7 mouse cellular contexts compared by ENCODE assay signal in the genomic region with DNA sequence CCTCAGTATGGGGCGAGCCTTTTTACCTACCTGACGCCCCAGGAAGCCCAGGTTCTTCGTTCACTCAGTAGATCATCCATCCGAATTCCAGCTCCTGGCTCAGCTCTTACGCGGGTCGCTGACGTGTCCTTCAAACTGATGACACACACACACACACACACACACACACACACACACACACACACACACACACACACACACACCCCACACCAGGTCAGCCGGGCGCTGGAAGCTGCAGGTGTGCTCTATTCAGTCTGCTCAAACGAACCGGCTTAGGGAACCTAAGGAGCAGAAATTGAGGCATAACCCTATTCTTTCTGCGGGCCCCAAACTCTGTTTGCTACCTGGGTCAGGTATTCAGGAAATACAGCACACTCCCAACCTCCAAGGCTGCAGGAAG. TPM values are rescaled to one million over a fixed set of nuclear protein-coding genes. Genes with fewer than 3 reads are reported as not detected.
DNase-seq lines count a peak whose midpoint lies in the region; ATAC-seq and TF ChIP-seq lines count a peak whose summit lies in the region.

No protein-coding gene starts in this region.

- TF ChIP-seq POLR2A in olfactory bulb, adult 2 months (IDR thresholded peaks at IDR 0.05; ENCODE audit: insufficient read depth, low read depth, low read length) = no peak

- H3K4me1 ChIP-seq in lung, embryonic 14.5 days (ENCODE audit: insufficient read depth) = no peaks in the 10 kb centered on the region
- H3K4me1 ChIP-seq in forebrain, embryonic 10.5 days = peaks cover 20% of the 10 kb centered on the region
- H3K4me1 ChIP-seq in limb, embryonic 10.5 days = peaks cover 24% of the 10 kb centered on the region
- H3K4me1 ChIP-seq in olfactory bulb, adult 2 months (ENCODE audit: control insufficient read depth, insufficient read depth, low read length) = peaks cover 31% of the 10 kb centered on the region

- ATAC-seq in lung, embryonic 14.5 days (ENCODE audit: insufficient read depth) = no peak
- no peak for ATAC-seq in monocyte, adult 5-6 weeks (replicated peaks; ENCODE audit: insufficient number of reproducible peaks, low FRiP score, low TSS enrichment, poor library complexity, severe bottlenecking)

- peaks cover 7% of the 10 kb centered on the region; the same call in 1 of the 2 replicates for H3K27me3 ChIP-seq in lung, embryonic 14.5 days (ENCODE audit: insufficient read depth, low read length)
- peaks cover 63% of the 10 kb centered on the region for H3K27me3 ChIP-seq in forebrain, embryonic 10.5 days (ENCODE audit: poor library complexity, severe bottlenecking)
- peaks cover 48% of the 10 kb centered on the region for H3K27me3 ChIP-seq in limb, embryonic 10.5 days (ENCODE audit: low read depth, poor library complexity, severe bottlenecking)

- H3K9me3 ChIP-seq in lung, embryonic 14.5 days (ENCODE audit: low read depth, low read length) = no peaks in the 10 kb centered on the region
- 0 out of 2 replicates have a peak, but pooled peaks cover 3% of the 10 kb centered on the region for H3K9me3 ChIP-seq in forebrain, embryonic 10.5 days
- H3K9me3 ChIP-seq in limb, embryonic 10.5 days (replicated peaks) = no peaks in the 10 kb centered on the region

- peak overlapping the region; percentile 95 for H3K4me2 ChIP-seq in lung, embryonic 14.5 days

- WGBS in lung, embryonic 14.5 days = under 1% methylated on average over 13 of the region's 13 CpGs
- 0% methylated on average over 13 of the region's 13 CpGs for WGBS in forebrain, embryonic 10.5 days
- WGBS in limb, embryonic 10.5 days = 3% methylated on average over 13 of the region's 13 CpGs
- 6% methylated on average over 13 of the region's 13 CpGs for WGBS in olfactory bulb, adult 2 months

- no peaks in the 10 kb centered on the region for H3K36me3 ChIP-seq in lung, embryonic 14.5 days (ENCODE audit: insufficient read depth)
- no peaks in the 10 kb centered on the region for H3K36me3 ChIP-seq in forebrain, embryonic 10.5 days (replicated peaks)
- H3K36me3 ChIP-seq in limb, embryonic 10.5 days = no peaks in the 10 kb centered on the region

- no peak overlapping the region for H3K27ac ChIP-seq in lung, embryonic 14.5 days (ENCODE audit: low read depth)
- peak overlapping the region; percentile 89; the same call in 1 of the 2 replicates for H3K27ac ChIP-seq in forebrain, embryonic 10.5 days
- H3K27ac ChIP-seq in limb, embryonic 10.5 days = peak overlapping the region; percentile 90
- H3K27ac ChIP-seq in olfactory bulb, adult 2 months (ENCODE audit: insufficient read depth, low read depth, low read length) = no peak overlapping the region

- no peak for DNase-seq in lung, embryonic 14.5 days
- DNase-seq in lung, postnatal 14 days = no peak
- DNase-seq in forebrain, embryonic 10.5 days (ENCODE audit: extremely low spot score, low spot score) = no peak
- no peak for DNase-seq in limb, embryonic 10.5 days (ENCODE audit: low spot score)
- DNase-seq in natural killer cell, adult 2 months (ENCODE audit: low spot score in 2 of 2) = no peak

- TF ChIP-seq CTCF in lung, embryonic 14.5 days (IDR thresholded peaks at IDR 0.05; ENCODE audit: low read depth) = no peak
- no peak for TF ChIP-seq CTCF in olfactory bulb, adult 2 months (IDR thresholded peaks at IDR 0.05; ENCODE audit: insufficient read depth, low read depth, low read length)

- peak overlapping the region; percentile 69 for H3K4me3 ChIP-seq in lung, embryonic 14.5 days (ENCODE audit: low read depth, low read length)
- peak overlapping the region; percentile 73 for H3K4me3 ChIP-seq in forebrain, embryonic 10.5 days
- H3K4me3 ChIP-seq in limb, embryonic 10.5 days = peak overlapping the region; percentile 90
- peak overlapping the region; percentile 74 for H3K4me3 ChIP-seq in olfactory bulb, adult 2 months (ENCODE audit: insufficient read depth, low read depth, low read length)

- peak overlapping the region; percentile 71; the same call in 1 of the 2 replicates for H3K9ac ChIP-seq in lung, embryonic 14.5 days

RNA-seq across cellular contexts. Expression of gene Efr3b, which starts 0.3 kb away (rescaled TPM):
- polyA plus RNA-seq in lung, embryonic 14.5 days (2014; fragmentation: Nextera tagmentation; extraction: Ambion mirVana) = 4.1 and 4.6 TPM in 2 replicates
- 7.7 and 8.7 TPM in 2 replicates for polyA plus RNA-seq in forebrain, embryonic 10.5 days (2016; fragmentation: Nextera tagmentation; extraction: Ambion mirVana)
- 4.8 and 8.4 TPM in 2 replicates for polyA plus RNA-seq in limb, embryonic 10.5 days (2016; fragmentation: Nextera tagmentation; extraction: Ambion mirVana)
- not detected in 2 replicates for polyA plus RNA-seq in olfactory bulb, adult 2 months (2012; ENCODE audit: insufficient read depth, insufficient read length, low replicate concordance, missing spikeins)
- total RNA-seq in monocyte, adult 5-6 weeks (2017) = not detected in 3 replicates

RNA-seq across cellular contexts. Expression of gene Dnajc27, which starts 43.3 kb away (rescaled TPM):
- 8.0 and 8.7 TPM in 2 replicates for polyA plus RNA-seq in lung, embryonic 14.5 days (2014; fragmentation: Nextera tagmentation; extraction: Ambion mirVana)
- 11.8 and 12.1 TPM in 2 replicates for polyA plus RNA-seq in forebrain, embryonic 10.5 days (2016; fragmentation: Nextera tagmentation; extraction: Ambion mirVana)
- 9.5 and 11.7 TPM in 2 replicates for polyA plus RNA-seq in limb, embryonic 10.5 days (2016; fragmentation: Nextera tagmentation; extraction: Ambion mirVana)
- not detected in 2 replicates for polyA plus RNA-seq in olfactory bulb, adult 2 months (2012; ENCODE audit: insufficient read depth, insufficient read length, low replicate concordance, missing spikeins)
- total RNA-seq in monocyte, adult 5-6 weeks (2017) = 5.8 to 8.9 TPM (median 6.1 TPM) in 3 replicates

Comparison
In these comparisons a context has a peak if more than half of its experiments do, and no peak if none do; other contexts are left out.
1. H3K27ac ChIP-seq: peak in forebrain, embryonic 10.5 days (single experiment) and limb, embryonic 10.5 days (single experiment); none in lung, embryonic 14.5 days (single experiment) and olfactory bulb, adult 2 months (single experiment).
2. Peak in every context shown above with its lines, with median percentiles within 50 percentile points of each other: H3K4me3 ChIP-seq.